Mouse (Mus musculus) neural tube, embryonic 10.5 days (tissue): Measurements from ENCODE around the gene Fam199x.

Source experiments
- DNase-seq: peaks from one replicate; pipeline ENCODE4 v3.0.0-alpha.2; 2017; ENCODE audit warnings: low spot score; ENCODE audit errors: extremely low spot score

Gene Fam199x

DNA sequence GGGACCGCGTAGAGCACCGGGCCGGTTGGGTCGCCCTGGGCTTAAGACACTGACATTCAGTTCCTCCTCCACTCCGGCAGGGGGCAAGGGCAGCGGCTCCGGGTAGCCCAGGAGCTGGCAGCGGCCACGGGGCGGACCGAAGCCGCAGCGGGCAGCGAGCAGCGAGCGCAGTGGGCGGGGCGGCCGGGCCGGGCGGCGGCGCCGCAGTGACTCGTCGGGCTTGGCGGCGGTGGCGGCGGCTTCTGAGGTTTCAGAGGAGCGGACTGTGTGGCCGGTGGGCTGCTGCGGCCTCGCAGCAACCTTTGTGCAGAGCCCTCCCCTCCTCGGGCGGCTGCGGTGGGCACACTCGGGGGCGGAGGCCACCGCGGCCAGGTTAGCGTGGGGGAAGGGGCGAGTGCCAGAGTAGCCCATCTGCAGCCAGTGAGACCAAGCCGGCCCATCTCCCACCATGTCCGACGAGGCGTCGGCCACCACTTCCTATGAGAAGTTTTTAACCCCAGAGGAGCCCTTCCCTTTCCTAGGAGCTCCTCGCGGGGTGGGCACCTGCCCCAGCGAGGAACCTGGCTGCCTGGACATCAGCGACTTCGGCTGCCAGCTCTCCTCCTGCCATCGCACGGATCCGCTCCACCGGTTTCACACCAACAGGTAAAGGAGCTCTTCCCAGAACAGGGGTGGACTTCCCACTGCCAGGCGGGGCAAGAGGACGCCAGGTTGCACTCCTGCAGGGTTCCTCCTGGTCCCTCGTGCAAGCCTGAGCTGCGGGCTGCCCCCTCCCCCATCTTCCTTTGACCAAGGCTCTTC is at the start of gene Fam199x:
Fam199x (plus strand) TSS at position 170 of the 801 bp plus-strand sequence.
- peak; percentile 67 for DNase-seq

DNA sequence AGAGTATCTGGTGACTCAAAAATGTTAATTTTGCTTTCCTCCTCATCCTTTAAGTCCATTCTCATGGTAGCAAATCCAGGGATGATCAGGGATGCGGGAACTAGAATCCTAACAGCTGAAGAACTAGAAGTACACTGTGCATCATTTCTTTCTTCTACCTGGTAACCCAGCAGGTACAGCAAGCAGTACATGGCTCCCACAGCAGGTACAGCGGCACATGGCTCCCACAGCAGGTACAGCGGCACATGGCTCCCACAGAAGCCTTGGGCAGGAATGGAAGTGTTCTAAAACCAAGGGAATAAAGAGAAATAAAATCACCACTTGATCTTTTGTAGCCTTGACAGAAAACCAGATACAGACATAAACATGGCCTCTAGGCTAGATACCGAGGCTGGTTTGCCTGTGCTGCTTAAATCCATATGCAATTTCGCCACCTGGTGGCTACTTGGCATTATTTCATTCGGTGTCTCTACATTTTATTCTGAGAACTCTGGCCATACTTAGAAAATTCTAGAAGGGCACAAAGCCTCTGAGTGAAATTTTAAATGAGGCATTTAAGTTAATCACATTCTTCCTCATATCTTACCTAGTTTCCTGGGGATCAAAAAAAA is 34.2 kb upstream of the Fam199x start:
- DNase-seq = peak; percentile 19

DNA sequence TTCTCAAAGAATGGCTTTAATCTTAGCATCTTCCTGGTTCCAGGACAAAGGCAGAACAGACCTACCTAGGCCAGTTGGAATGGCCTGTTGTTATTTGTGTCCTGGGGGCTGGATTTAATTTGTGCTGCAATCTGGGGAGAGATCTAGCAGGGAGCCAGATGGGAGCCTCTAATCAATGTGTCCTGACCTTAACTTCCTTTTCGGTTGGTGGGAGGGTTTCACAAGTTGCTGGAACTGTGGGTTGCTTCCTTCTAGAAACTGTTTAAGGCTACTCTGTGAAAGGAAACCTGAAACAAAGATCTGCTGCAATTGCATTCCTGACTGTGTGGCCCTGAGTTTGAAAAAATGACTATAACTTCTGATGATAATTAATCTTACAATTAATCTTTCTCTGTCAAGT is 31.7 kb upstream of the Fam199x start:
- DNase-seq = no peak

DNA sequence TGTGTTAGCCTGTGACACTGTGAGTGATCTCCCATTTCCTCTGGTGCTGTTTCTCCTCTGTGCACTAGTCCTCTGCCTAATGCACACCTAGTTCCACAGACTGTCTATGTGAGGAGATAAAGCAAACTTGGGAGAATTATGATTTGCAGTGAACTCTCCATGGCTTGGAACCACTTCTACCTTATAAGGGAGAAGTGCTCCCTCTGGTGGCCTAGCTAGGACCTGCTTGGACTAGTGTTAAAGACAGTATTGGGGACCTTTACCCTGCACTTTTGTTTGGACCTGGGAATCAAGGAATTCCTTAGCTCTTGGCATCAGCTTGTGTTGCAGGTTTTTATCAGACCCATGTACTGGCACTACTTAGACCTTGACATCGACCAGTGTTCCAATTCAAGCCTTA is 30.1 kb upstream of the Fam199x start:
- DNase-seq = peak; percentile 47

DNA sequence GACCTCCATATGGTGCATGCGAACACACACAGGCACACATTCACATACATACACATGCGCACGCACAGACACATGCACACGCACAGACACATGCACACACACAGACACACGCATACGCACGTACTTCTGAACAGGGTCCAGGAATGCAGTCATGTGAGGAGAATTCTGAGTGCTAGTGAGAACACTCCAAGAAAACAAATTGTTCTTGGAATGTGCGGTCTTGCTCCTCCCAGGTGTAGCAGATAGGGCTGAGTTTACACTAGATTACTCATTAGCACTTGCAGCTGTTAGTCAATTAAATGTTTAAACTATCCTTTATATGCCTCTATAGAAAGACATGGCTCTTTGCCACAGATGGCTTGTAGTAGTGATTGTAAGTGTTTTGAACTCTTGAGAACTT is 18.5 kb upstream of the Fam199x start:
- no peak for DNase-seq

DNA sequence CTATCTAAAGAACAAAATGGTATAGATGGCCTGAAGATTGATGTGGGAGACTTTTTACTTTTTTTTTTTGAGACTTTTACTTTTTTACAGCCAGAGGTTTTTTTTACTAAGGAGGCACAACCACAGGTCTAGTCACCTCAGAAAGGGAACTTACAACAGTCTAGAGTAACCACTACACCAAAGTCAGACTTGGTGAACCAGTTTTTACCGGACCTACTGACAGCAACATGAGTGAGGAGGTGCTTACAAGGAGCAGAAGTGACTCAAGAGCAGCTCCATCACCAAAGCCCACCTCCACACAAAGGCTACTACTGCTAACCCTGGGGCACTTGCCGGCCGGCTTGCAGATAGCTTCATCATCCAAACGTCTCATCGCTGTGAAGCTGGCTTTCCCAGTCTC is 17.7 kb upstream of the Fam199x start:
- DNase-seq = no peak

DNA sequence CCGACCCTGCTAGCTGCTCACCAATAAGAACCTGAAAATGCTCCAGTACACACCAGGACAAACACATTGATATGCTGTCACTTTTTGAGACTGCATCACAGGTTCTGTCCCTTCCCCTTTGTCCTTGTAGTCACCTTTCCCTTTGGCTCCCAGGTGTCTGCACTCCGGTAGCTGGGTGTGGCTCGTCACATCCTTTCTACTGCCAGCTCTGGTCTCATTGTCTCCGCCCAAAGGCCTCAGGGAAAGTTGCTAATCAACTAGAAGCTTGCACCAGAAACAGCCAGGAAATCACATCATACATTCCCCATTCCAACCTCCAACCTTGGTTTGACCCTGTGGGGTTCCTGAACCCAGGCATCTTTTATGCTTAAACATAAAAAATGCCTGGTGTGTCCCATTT is 15.1 kb upstream of the Fam199x start:
- no peak for DNase-seq

DNA sequence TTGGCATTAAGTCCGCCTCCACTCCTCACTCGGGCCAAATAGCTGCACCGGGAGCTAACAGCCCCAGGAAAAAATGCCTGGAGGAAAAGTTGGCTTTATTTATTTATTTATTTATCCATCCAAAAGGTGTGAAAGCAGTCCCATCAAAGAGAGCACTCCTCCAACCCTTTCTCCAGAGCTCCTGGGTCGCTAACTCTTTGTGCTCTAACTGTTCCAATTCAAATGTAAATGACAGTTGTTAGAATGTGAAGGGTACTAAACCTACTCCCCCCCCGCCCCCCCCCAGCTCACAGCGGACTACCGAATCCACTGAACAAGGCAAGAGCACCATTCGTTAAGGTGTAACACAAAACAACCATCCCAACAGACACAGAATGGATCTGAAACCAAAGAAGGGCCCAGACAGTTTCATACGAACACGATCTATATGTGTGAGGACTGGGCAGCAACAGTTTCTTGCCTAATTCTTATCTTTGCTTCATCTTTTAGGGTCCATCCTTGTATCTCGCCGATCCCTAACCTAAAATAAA is 11.9 kb upstream of the Fam199x start:
- no peak for DNase-seq

DNA sequence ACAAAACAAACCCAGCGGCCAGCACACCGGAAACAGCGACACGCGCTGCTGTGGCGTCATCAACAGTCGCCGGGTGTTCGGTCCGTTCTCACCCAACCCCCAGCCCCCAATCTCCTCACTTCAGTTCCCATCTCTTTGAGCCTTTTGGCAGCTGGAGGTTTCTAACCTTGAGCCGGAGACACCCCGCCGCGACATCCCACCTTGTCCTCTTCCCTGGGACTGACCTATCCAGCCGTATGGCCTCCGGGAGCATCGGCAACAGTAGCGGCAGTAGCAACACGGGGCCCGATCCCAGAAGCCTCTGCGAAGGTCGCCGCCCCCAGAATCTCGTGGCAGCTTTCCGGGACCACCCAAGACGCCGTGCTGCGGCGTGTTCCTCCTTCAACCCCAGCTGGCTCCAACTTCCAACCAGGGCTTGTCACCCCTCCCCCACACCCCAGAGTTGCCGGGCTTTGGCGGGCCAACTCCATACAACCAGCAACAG is 11.4 kb upstream of the Fam199x start, which contains the start of gene Slc25a53:
Slc25a53 (minus strand) TSS at position 303 of the 484 bp plus-strand sequence.
- DNase-seq = peak; percentile 85

DNA sequence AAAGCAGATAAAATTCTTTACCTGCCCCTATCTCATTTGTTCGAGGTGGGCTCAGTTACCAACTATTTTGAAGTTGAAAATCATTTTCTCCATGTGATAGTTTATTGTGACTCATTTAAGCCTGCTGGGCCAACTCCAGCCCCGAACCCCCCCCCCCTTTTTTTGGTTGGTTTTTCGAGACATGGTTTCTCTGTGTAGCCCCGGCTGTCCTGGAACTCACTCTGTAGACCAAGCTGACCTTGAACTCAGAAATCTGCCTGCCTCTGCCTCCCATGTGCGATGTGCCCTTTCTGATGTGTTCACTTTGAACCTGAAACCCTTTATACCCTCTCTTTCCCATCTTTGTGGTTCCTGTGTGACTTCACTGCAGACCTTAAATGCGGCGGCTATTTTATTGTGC is 10.9 kb upstream of the Fam199x start:
- DNase-seq = peak; percentile 14

DNA sequence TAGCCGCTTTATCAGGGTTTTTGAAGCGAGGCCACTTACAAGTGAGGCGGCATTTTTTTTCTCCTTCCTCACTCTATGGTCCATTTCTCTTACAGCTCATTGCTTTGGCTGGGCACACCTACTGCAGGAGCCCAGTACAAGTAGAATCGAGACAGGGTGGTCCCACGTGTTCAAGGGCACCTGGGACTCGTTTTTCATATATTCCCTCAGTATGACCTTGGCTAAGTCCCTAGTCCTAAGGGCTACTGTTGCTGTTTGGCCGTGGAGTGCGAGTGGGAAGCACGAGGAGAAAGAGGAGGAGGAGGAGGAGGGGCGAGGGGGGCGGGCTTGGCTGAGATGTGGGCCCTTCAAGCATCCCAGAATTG is 352 bp upstream of the Fam199x start:
- no peak for DNase-seq

DNA sequence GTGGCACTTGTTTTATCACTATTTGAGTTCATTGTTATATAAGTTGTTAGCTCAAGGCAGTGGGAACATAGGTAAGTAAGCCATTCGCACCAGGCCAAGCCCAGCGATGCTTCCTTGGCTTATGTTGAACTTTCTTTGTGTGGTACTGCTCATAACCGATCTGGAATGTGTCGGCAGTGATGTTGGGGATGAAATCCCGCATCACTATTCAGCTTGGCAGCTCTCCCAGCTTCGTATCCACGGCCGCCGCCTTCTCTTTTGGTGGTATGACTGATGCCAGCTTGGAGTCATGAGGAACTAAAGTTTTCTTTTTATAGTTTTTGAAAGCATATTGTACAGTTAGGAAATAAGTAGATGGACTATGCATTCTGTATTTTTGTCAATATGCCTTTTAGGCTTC is 13.8 kb downstream of the Fam199x start:
- no peak for DNase-seq

DNA sequence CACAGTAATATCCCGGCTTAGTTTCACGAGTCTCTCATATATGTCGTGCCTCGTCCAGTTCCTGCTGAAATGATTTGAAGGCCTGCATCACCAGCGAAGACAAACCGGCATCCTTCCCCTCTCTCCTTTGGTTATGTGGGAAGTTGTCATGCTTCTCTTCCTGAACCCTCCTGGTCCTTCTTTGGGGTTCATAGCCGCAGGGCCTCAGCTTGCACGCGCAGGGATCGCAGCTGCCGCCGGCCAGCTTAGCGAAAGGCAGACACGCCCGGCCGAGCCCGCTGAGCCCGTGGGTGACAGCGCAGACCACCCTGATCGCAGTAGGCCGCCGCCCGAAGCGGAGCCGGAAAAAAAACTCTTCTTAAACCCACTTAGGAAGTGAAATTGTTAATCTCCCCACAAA is 55.1 kb downstream of the Fam199x start:
- DNase-seq = no peak

DNA sequence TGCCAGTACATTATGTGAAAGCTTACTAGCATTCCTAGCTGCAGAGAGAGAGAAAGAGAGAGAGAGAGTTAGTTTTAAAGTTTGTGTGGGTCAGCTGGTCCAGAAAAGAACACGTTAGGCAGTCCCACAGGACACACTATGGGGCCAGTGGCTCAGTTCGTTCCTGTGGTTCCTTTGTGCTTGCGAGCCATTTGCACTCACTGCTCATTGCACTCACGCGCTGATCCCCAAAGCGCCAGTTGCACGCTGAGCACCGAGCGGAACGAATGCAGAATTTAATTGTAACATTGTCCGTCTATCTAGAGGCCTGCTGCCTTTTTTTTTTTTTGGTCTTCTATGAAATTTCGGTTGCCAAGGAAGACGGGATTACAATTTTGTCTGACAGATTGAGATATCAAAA is 57.1 kb downstream of the Fam199x start:
- peak; percentile 41 for DNase-seq

DNA sequence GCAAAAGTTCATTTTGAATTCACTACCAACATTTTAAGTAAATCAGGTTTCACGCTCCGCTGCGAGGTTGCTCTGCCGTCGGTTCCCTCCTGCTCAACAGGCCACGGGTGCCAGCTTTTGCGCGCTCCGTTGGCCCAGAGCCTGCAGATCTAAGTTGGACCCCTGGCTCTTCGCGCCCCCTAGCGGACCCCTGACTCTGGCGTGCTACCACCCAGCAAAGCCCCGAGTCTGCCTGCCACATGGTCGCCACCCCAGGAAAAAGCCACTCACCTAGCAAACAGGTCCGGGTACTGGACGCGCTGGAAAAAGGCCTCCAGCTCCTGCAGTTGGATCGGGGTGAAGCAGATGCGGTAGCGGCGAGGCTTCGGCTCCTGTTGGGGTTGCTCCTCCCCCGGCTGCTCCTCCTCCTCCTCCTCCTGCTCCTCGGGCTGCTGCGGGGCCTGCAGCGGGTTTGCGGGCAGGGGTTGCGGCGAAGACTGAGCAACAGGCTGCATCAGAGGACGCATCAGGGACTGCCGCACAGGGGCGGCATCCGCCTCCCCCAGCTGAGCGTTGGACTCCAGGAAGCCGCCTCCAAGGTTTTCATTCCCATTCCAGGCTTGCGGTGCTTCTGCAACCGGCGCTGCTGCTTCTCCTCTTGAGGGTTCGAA is 68.8 kb downstream of the Fam199x start:
- peak; percentile 73 for DNase-seq

DNA sequence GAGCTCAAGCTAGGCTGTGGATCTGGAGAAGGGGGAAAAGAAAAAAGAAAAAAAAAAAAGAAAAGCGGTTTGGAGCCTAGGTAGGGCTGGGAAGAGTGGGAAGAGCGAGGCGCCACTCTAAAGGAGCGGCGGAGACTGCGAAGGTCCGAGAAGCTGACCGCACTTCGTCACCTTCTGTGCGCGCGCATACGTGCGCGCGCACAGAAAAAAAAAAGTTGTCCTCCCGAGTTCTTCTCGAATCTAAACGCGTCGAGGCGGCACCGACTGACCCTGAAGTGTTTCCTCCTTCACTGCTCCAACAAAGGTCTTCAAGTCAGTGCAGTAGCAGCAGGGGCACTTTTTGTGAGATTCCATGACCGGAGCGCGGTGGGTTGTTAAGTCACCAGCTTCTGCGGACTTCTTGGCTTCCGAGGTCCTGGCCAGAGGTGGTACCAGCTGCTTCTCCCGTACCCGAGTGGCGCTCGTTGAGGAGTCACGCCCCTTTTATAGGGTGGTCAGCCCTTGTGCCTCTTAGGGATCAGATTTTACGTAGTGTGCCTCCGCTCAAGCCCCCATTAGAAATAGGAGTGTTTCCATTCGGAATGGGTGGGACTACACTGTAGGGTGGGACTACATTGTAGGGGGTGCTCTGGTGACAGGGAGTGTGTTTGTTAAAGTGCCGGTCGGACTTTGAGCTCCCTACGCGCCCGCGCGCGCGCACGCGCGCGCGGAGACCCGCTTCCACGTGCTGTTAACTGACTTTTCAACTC is 70.5 kb downstream of the Fam199x start:
- peak; percentile 36 for DNase-seq

DNA sequence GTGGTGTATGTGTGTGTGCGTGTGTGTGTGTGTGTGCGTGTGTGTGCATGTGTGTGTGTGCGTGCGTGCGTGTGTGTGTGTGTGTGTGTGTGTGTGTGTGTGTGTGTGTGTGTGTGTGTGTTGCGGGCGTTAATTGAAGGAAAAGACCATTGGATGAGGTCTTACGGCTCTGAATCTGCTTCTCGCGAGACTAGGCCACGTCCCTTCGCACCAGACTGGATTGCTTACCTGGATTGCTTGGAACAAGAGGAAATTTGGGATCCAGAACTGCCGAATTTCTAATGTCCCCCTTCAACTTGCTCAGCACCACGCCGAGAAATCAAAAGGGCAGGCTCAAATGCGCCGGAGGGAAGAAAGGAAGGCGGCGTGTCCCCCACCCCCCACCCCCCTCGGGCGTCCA is 72.3 kb downstream of the Fam199x start, which contains the start of gene Esx1:
Esx1 (minus strand) TSS at position 366 of the 400 bp plus-strand sequence.
- DNase-seq = peak; percentile 33

DNA sequence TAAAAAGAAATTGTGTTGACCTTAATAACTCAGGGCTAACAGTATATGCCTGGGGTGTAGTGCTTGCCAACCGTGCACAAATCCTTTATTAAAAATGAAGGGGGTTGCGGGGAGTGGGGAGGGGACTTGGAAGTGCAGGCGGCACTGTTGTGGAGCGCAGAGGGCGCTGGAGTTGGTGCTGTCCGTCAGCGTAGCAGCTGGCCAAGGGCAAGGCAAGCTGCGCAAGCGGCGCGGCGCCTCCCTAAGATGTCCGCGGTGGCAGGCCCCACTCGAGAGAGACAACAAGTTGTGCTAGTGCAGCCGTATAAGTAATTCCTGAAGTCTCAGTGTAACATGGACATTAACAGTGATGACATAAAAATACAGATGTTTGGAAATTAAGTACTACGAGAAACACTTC is 78.1 kb downstream of the Fam199x start:
- no peak for DNase-seq
